Mouse (Mus musculus) midbrain, embryonic 16.5 days (tissue): ENCODE measurements around the gene Flnb. TPM values are rescaled to one million over a fixed set of nuclear protein-coding genes. Genes with fewer than 3 reads are reported as not detected.
A peak's percentile ranks its signal among the peaks of the same experiment; 100 is the strongest.

Experiments
- ATAC-seq: fragments of 200-750 bp; cut with Nextera tagmentation; 2 replicates; pipeline ENCODE4 v1.8.0; 2017; ENCODE audit warnings: moderate TSS enrichment
- H3K27ac ChIP-seq: fragments of 300-500 bp; sonication (generic); 2 replicates; pipeline ENCODE4 v1.5.1; 2014; ENCODE audit warnings: mild to moderate bottlenecking, low read length, mixed read lengths
- H3K27me3 ChIP-seq: fragments of 300-500 bp; sonication (generic); 2 replicates; pipeline ENCODE4 v1.6.1; 2014; ENCODE audit warnings: low read depth, low read length, mixed read lengths; ENCODE audit not compliant: control insufficient read depth, insufficient read depth
- H3K36me3 ChIP-seq: fragments of 300-500 bp; sonication (generic); 2 replicates; pipeline ENCODE4 v1.6.1; 2014; ENCODE audit warnings: mild to moderate bottlenecking, low read length, moderate library complexity, mixed read lengths; ENCODE audit not compliant: control insufficient read depth, insufficient read depth
- H3K4me1 ChIP-seq: fragments of 300-500 bp; sonication (generic); 2 replicates; pipeline ENCODE4 v1.6.1; 2014; ENCODE audit warnings: mild to moderate bottlenecking, low read length, mixed read lengths; ENCODE audit not compliant: control insufficient read depth, insufficient read depth
- H3K4me2 ChIP-seq: fragments of 300-500 bp; sonication (generic); 2 replicates; pipeline ENCODE4 v1.6.1; 2014; ENCODE audit warnings: mild to moderate bottlenecking, low read length, mixed read lengths
- H3K4me3 ChIP-seq: fragments of 300-500 bp; sonication (generic); 2 replicates; pipeline ENCODE4 v1.5.1; 2014; ENCODE audit warnings: low read depth, mild to moderate bottlenecking, low read length, moderate library complexity, mixed read lengths
- H3K9ac ChIP-seq: fragments of 300-500 bp; sonication (generic); 2 replicates; pipeline ENCODE4 v1.6.1; 2014; ENCODE audit warnings: low read depth, low read length, mixed read lengths
- H3K9me3 ChIP-seq: fragments of 300-500 bp; sonication (generic); replicated peaks from 2 replicates; pipeline ENCODE4 v1.6.1; 2014; ENCODE audit warnings: mild to moderate bottlenecking, low read length, mixed read lengths; ENCODE audit not compliant: control insufficient read depth, poor library complexity, severe bottlenecking
- WGBS: fragments of 180-500 bp; shearing (Covaris S2); extraction: QIAGEN DNeasy Blood & Tissue Kit; methylation state at CpG from one replicate; pipeline ENCODE4 v1.1.7; 2014; 5-methylcytosine and 5-hydroxymethylcytosine counted together
- polyA plus RNA-seq: library from polyadenylated mRNA; unstranded; fragments of >200 nt; fragmentation: Nextera tagmentation; extraction: Ambion mirVana; gene quantifications from 2 replicates; pipeline ENCODE4 v1.2.1, GENCODE M21; 2015

The Flnb gene
- polyA plus RNA-seq, 1 experiment from 2014 or later = 7.0 TPM

- ATAC-seq = no peak
- WGBS = 91% methylated on average over 9 of the region's 9 CpGs
- no peak overlapping the region for H3K27ac ChIP-seq
- H3K4me3 ChIP-seq = no peak overlapping the region
- no peak overlapping the region for H3K9ac ChIP-seq
- H3K36me3 ChIP-seq = peaks cover 38% of the 10 kb centered on the region
- no peaks in the 10 kb centered on the region for H3K4me1 ChIP-seq
- H3K27me3 ChIP-seq = no peaks in the 10 kb centered on the region
- H3K4me2 ChIP-seq = no peak overlapping the region
- no peaks in the 10 kb centered on the region for H3K9me3 ChIP-seq
Measured at GRCm38 (mm10) chr14:7896126-7896525, 78.4 kb downstream of the Flnb start.

- ATAC-seq = no peak
- H3K36me3 ChIP-seq = peaks cover 38% of the 10 kb centered on the region
Measured at GRCm38 (mm10) chr14:7896699-7897098, 78.9 kb downstream of the Flnb start.

DNA sequence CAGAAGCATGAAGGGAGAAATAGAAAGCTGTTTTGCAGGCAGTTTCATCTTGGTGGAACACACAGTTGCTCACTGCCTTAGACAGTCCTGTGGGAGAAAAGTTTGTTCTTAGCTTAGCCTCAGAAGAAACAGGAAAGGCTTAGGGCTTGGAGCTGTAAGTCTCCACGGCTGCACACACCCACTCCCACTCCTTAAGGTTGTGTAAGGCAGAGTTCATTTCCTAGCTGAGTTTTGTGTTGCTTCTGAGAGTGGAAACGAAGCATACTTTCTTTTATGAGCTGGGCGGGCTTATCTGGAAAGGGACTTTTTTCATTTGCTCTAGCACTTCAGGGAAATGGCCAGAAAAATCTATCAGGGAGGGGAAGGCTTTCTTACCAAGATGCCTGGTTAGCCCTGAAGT, 82.2 kb downstream of the Flnb start:
- Histone ChIP-seq H3K27ac (no peak overlapping the region; the same call in 1 of the 2 replicates), H3K27me3 (no peaks in the 10 kb centered on the region), H3K4me2 (no peak overlapping the region), H3K9ac (no peak overlapping the region), H3K4me3 (no peak overlapping the region), H3K4me1 (0 out of 2 replicates have a peak, but pooled peaks cover 4% of the 10 kb centered on the region), H3K36me3 (peaks cover 27% of the 10 kb centered on the region), H3K9me3 (no peaks in the 10 kb centered on the region)
- no peak for ATAC-seq
- 86% methylated on average over 3 of the region's 3 CpGs for WGBS

More at GRCm38 (mm10) chr14:7896699-7897098, 78.9 kb downstream of the Flnb start:
- Histone ChIP-seq H3K4me2 (no peak overlapping the region), H3K9ac (no peak overlapping the region), H3K27me3 (no peaks in the 10 kb centered on the region), H3K9me3 (no peaks in the 10 kb centered on the region), H3K4me3 (no peak overlapping the region), H3K4me1 (no peaks in the 10 kb centered on the region), H3K27ac (no peak overlapping the region)
- WGBS = 100% methylated on average over 1 of the region's 1 CpGs

- no peak overlapping the region for H3K4me2 ChIP-seq
- H3K4me3 ChIP-seq = no peak overlapping the region
- no peak overlapping the region for H3K9ac ChIP-seq
- H3K27ac ChIP-seq = no peak overlapping the region
- peaks cover 29% of the 10 kb centered on the region for H3K36me3 ChIP-seq
- H3K27me3 ChIP-seq = no peaks in the 10 kb centered on the region
- ATAC-seq = peak; percentile 49; the same call in 1 of the 2 replicates
- 67% methylated on average over 11 of the region's 11 CpGs for WGBS
- H3K4me1 ChIP-seq = 0 out of 2 replicates have a peak, but pooled peaks cover 4% of the 10 kb centered on the region
- H3K9me3 ChIP-seq = no peaks in the 10 kb centered on the region
Measured at GRCm38 (mm10) chr14:7900481-7901049, 82.8 kb downstream of the Flnb start.

GRCm38 (mm10) chr14:7901484-7902240, 83.9 kb downstream of the Flnb start:
- WGBS = 81% methylated on average over 12 of the region's 12 CpGs
- Histone ChIP-seq H3K36me3 (peaks cover 27% of the 10 kb centered on the region), H3K9ac (no peak overlapping the region), H3K4me3 (no peak overlapping the region), H3K4me2 (no peak overlapping the region), H3K27ac (peak overlapping the region; percentile 17; the same call in 1 of the 2 replicates), H3K9me3 (no peaks in the 10 kb centered on the region), H3K4me1 (0 out of 2 replicates have a peak, but pooled peaks cover 4% of the 10 kb centered on the region), H3K27me3 (no peaks in the 10 kb centered on the region)
- ATAC-seq = no peak

DNA sequence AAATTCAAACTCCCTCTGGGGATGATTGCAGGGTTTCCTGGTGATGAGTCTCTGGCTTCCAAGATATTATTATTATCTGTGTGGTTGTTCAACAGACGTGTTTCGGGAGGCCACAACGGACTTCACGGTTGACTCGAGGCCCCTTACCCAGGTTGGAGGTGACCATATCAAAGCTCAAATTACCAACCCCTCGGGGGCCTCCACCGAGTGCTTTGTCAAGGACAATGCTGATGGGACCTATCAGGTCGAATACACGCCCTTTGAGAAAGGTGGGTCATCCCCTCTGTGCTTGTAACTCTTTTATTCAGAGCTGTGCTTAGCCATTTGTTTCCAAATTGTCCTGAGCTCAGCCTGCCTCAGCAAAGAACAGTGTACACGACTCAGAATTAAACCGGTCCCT, 89.3 kb downstream of the Flnb start:
- ATAC-seq = no peak
- no peak overlapping the region for H3K9ac ChIP-seq
- 0 out of 2 replicates have a peak, but pooled peaks cover 2% of the 10 kb centered on the region for H3K4me1 ChIP-seq
- H3K36me3 ChIP-seq = peaks cover 33% of the 10 kb centered on the region
- no peaks in the 10 kb centered on the region for H3K27me3 ChIP-seq
- H3K9me3 ChIP-seq = no peaks in the 10 kb centered on the region
- H3K27ac ChIP-seq = no peak overlapping the region
- no peak overlapping the region for H3K4me3 ChIP-seq
- no peak overlapping the region for H3K4me2 ChIP-seq
- WGBS = 91% methylated on average over 11 of the region's 11 CpGs

- no peak for ATAC-seq
Measured at GRCm38 (mm10) chr14:7909472-7909871, 91.7 kb downstream of the Flnb start.

DNA sequence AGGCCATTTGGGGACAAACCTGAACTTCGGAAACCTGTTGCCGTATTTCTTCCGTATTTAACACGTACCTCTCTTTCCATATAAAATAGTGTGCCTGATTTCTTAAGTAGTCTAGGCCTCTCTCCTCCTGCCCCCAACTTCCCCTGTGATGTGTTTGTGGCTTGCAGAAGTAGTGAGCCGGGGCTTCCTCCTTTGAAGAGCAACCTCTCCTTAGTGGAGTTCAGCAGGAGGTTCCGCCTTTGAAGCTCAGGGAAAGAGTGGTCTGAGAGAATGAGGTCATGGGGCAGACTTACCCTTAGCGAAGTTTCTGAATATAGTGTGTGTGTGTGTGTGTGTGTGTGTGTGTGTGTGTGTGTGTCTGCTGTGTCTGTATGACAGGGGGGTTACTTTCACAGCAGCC, 96.1 kb downstream of the Flnb start:
- H3K36me3 ChIP-seq = peaks cover 31% of the 10 kb centered on the region
- 0 out of 2 replicates have a peak, but pooled peaks have one; percentile 26 for ATAC-seq
- 63% methylated on average over 7 of the region's 7 CpGs for WGBS

More at GRCm38 (mm10) chr14:7909472-7909871, 91.7 kb downstream of the Flnb start:
- no peak overlapping the region for H3K4me3 ChIP-seq
- H3K27ac ChIP-seq = no peak overlapping the region
- no peak overlapping the region for H3K9ac ChIP-seq
- H3K27me3 ChIP-seq = no peaks in the 10 kb centered on the region
- H3K9me3 ChIP-seq = no peaks in the 10 kb centered on the region
- H3K36me3 ChIP-seq = peaks cover 30% of the 10 kb centered on the region
- no peaks in the 10 kb centered on the region for H3K4me1 ChIP-seq
- WGBS = 70% methylated on average over 10 of the region's 10 CpGs
- no peak overlapping the region for H3K4me2 ChIP-seq

GRCm38 (mm10) chr14:7914461-7914860, 96.7 kb downstream of the Flnb start:
- H3K27ac ChIP-seq = no peak overlapping the region
- no peak overlapping the region for H3K4me3 ChIP-seq
- no peak overlapping the region for H3K9ac ChIP-seq
- ATAC-seq = no peak
- no peaks in the 10 kb centered on the region for H3K27me3 ChIP-seq
- WGBS = 80% methylated on average over 4 of the region's 4 CpGs
- no peaks in the 10 kb centered on the region for H3K4me1 ChIP-seq
- peaks cover 35% of the 10 kb centered on the region for H3K36me3 ChIP-seq
- no peaks in the 10 kb centered on the region for H3K9me3 ChIP-seq
- no peak overlapping the region for H3K4me2 ChIP-seq

More for the DNA sequence above, 96.1 kb downstream of the Flnb start:
- Histone ChIP-seq H3K4me2 (no peak overlapping the region), H3K9ac (no peak overlapping the region), H3K4me1 (no peaks in the 10 kb centered on the region), H3K9me3 (no peaks in the 10 kb centered on the region), H3K27ac (no peak overlapping the region), H3K27me3 (no peaks in the 10 kb centered on the region), H3K4me3 (no peak overlapping the region)
